Mouse (Mus musculus) hindbrain, postnatal 0 days (tissue): ENCODE measurements at regions not wholly inside any gene's neighbourhood (a gene's known extent, or its start where the extent isn't known, plus 50 kb on each side); places are given as distances from the start of the nearest gene placed in this dataset.

Experiments
- ATAC-seq: fragments of 200-750 bp; cut with Nextera tagmentation; 2 replicates; pipeline ENCODE4 v1.8.0; 2017; ENCODE audit warnings: mild to moderate bottlenecking, moderate TSS enrichment, moderate library complexity
- DNase-seq: peaks from one replicate; pipeline ENCODE4 v3.0.0-alpha.2; 2015; ENCODE audit warnings: low spot score
- H3K27ac ChIP-seq: fragments of 300-500 bp; sonication (generic); 2 replicates; pipeline ENCODE4 v1.5.1; 2014; ENCODE audit warnings: mild to moderate bottlenecking
- H3K27me3 ChIP-seq: fragments of 300-500 bp; sonication (generic); 2 replicates; pipeline ENCODE4 v1.6.1; 2014; ENCODE audit warnings: low read length, mixed read lengths; ENCODE audit not compliant: insufficient read depth
- H3K36me3 ChIP-seq: fragments of 300-500 bp; sonication (generic); 2 replicates; pipeline ENCODE4 v1.6.1; 2014; ENCODE audit warnings: low read length, mixed read lengths; ENCODE audit not compliant: insufficient read depth
- H3K4me1 ChIP-seq: fragments of 300-500 bp; sonication (generic); 2 replicates; pipeline ENCODE4 v1.6.1; 2014; ENCODE audit warnings: antibody characterized with exemption, low read length, mixed read lengths; ENCODE audit not compliant: insufficient read depth
- H3K4me2 ChIP-seq: fragments of 300-500 bp; sonication (generic); 2 replicates; pipeline ENCODE4 v1.6.1; 2014; ENCODE audit warnings: low read depth, mild to moderate bottlenecking, low read length, moderate library complexity, mixed read lengths
- H3K4me3 ChIP-seq: fragments of 300-500 bp; sonication (generic); 2 replicates; pipeline ENCODE4 v1.5.1; 2014; ENCODE audit warnings: low read length
- H3K9ac ChIP-seq: fragments of 300-500 bp; sonication (generic); replicated peaks from 2 replicates; pipeline ENCODE4 v1.6.1; 2014; ENCODE audit warnings: mild to moderate bottlenecking, low read length, moderate library complexity, mixed read lengths
- H3K9me3 ChIP-seq: fragments of 300-500 bp; sonication (generic); 2 replicates; pipeline ENCODE4 v1.6.1; 2016; ENCODE audit warnings: low read length, mixed read lengths
- CTCF ChIP-seq: IDR thresholded peaks from 2 replicates; pipeline ENCODE4 v1.5.1; 2016; ENCODE audit warnings: antibody characterized with exemption, control low read depth, low read depth
- WGBS: fragments of 180-500 bp; shearing (Covaris S2); extraction: QIAGEN DNeasy Blood & Tissue Kit; methylation state at CpG from one replicate; pipeline ENCODE4 v1.1.7; 2014; 5-methylcytosine and 5-hydroxymethylcytosine counted together

- Histone ChIP-seq H3K4me1 (no peaks in the 10 kb centered on the region), H3K9me3 (no peaks in the 10 kb centered on the region), H3K4me3 (no peak overlapping the region), H3K36me3 (no peaks in the 10 kb centered on the region), H3K27me3 (no peaks in the 10 kb centered on the region), H3K27ac (no peak overlapping the region), H3K9ac (no peak overlapping the region), H3K4me2 (no peak overlapping the region)
- ATAC-seq, result no peak
- no peak for DNase-seq
- no peak for TF ChIP-seq CTCF
- WGBS, result 81% methylated on average over 2 of the region's 2 CpGs
Observed at GRCm38 (mm10) chr13:92923496-92923895, 78.9 kb downstream of the Mtx3 start.

DNA sequence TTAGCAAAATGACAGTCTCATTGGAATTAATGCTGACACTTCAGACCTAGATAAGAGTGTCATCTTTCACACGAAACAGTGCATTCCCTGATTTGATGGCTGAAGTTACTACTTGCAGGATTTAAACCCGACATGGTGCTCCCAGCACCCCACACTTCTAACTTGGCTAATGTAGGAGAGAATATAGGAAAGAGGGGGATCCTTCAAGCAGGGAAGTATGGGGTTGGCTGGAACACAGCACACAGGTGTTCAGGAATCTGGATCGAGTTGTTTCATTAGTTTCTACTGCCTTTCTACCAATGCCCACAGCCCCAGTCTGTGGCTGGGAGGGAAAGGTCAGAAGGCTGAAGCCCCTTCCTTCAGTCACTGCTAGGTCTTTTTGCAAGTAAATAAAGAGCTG lies 79.5 kb downstream of the Mtx3 start:
- H3K9me3 ChIP-seq, result no peaks in the 10 kb centered on the region
- H3K27me3 ChIP-seq, result no peaks in the 10 kb centered on the region
- no peak overlapping the region for H3K9ac ChIP-seq
- TF ChIP-seq CTCF, result no peak
- H3K27ac ChIP-seq, result no peak overlapping the region
- DNase-seq, result no peak
- WGBS, result 87% methylated on average over 3 of the region's 3 CpGs
- no peaks in the 10 kb centered on the region for H3K4me1 ChIP-seq
- H3K4me3 ChIP-seq, result no peak overlapping the region
- no peaks in the 10 kb centered on the region for H3K36me3 ChIP-seq
- no peak for ATAC-seq
- H3K4me2 ChIP-seq, result no peak overlapping the region

GRCm38 (mm10) chr13:92925196-92925595 lies 80.6 kb downstream of the Mtx3 start:
- Histone ChIP-seq H3K36me3 (no peaks in the 10 kb centered on the region), H3K4me3 (no peak overlapping the region), H3K4me2 (no peak overlapping the region), H3K9me3 (no peaks in the 10 kb centered on the region), H3K4me1 (no peaks in the 10 kb centered on the region), H3K27me3 (no peaks in the 10 kb centered on the region), H3K9ac (no peak overlapping the region), H3K27ac (no peak overlapping the region)
- no peak for TF ChIP-seq CTCF
- DNase-seq, result no peak
- no peak for ATAC-seq
- WGBS, result 76% methylated on average over 5 of the region's 5 CpGs

GRCm38 (mm10) chr13:92928551-92928950 lies 84.0 kb downstream of the Mtx3 start:
- H3K4me3 ChIP-seq, result no peak overlapping the region
- H3K36me3 ChIP-seq, result no peaks in the 10 kb centered on the region
- H3K27me3 ChIP-seq, result no peaks in the 10 kb centered on the region
- ATAC-seq, result no peak
- DNase-seq, result no peak
- no peaks in the 10 kb centered on the region for H3K9me3 ChIP-seq
- H3K4me1 ChIP-seq, result no peaks in the 10 kb centered on the region
- no peak overlapping the region for H3K9ac ChIP-seq
- H3K27ac ChIP-seq, result no peak overlapping the region
- no peak overlapping the region for H3K4me2 ChIP-seq
- 72% methylated on average over 1 of the region's 1 CpGs for WGBS
- no peak for TF ChIP-seq CTCF

DNA sequence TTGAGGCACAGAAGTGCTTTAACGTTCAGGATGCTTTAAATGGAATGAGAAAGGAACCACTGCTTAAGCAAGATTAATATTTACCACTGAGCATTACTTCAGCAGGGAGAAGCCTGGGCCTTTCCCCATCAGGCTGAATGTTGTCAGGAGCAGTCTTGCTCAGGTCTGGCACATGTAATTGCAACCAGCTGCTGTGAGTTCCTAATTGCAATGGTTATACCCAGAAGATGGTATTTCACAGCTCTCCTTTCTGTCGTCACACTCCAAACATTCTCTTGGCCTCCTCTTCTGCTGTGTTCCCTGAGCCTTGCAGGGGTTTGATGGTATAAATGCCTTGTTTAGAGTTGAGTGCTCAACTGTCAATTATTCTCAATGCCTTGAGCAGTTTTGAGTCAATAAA lies 87.1 kb downstream of the Mtx3 start:
- H3K4me1 ChIP-seq, result no peaks in the 10 kb centered on the region
- no peak overlapping the region for H3K27ac ChIP-seq
- H3K4me3 ChIP-seq, result no peak overlapping the region
- H3K9ac ChIP-seq, result no peak overlapping the region
- H3K27me3 ChIP-seq, result no peaks in the 10 kb centered on the region
- DNase-seq (no peak), ATAC-seq (no peak)
- 68% methylated on average over 2 of the region's 2 CpGs for WGBS
- TF ChIP-seq CTCF, result no peak
- H3K36me3 ChIP-seq, result no peaks in the 10 kb centered on the region
- H3K4me2 ChIP-seq, result no peak overlapping the region
- H3K9me3 ChIP-seq, result no peaks in the 10 kb centered on the region

DNA sequence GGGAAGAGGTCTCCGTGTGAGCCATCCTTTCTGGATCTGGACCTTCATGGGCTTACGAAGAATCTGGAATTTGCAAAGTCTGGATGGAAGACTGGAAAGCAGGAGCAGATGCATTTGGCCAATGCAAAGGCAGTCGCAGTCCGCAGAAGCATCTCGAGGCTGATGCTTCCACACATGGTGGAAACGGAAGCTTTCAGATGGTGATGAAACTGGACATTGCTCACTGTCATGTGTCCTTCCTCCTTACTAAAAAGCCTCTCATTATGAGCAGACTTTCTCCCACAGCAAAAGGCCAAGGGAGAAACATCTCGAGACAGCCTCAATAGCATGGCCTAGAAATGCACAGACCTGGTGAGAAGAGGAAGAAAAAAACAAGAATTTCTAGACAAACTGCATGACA lies 94.5 kb downstream of the Mtx3 start:
- 90% methylated on average over 7 of the region's 7 CpGs for WGBS
- no peak for TF ChIP-seq CTCF
- no peak overlapping the region for H3K4me3 ChIP-seq

GRCm38 (mm10) chr13:92940610-92941009 lies 96.0 kb downstream of the Mtx3 start:
- 87% methylated on average over 6 of the region's 6 CpGs for WGBS

More for the DNA sequence above, 94.5 kb downstream of the Mtx3 start:
- H3K4me2 ChIP-seq, result no peak overlapping the region
- H3K9me3 ChIP-seq, result no peaks in the 10 kb centered on the region
- no peaks in the 10 kb centered on the region for H3K36me3 ChIP-seq
- H3K27me3 ChIP-seq, result no peaks in the 10 kb centered on the region
- DNase-seq (no peak), ATAC-seq (no peak)
- no peaks in the 10 kb centered on the region for H3K4me1 ChIP-seq
- H3K9ac ChIP-seq, result no peak overlapping the region
- H3K27ac ChIP-seq, result no peak overlapping the region

More at GRCm38 (mm10) chr13:92940610-92941009, 96.0 kb downstream of the Mtx3 start:
- Histone ChIP-seq H3K4me2 (no peak overlapping the region), H3K27ac (no peak overlapping the region), H3K9me3 (no peaks in the 10 kb centered on the region), H3K4me1 (no peaks in the 10 kb centered on the region), H3K4me3 (no peak overlapping the region), H3K9ac (no peak overlapping the region), H3K36me3 (no peaks in the 10 kb centered on the region), H3K27me3 (no peaks in the 10 kb centered on the region)
- DNase-seq, result no peak
- TF ChIP-seq CTCF, result no peak
- ATAC-seq, result no peak
